Mouse (Mus musculus) spleen, embryonic (tissue): ENCODE results near the gene Gm30083.

Experiments used
- CTCF ChIA-PET: fragments of 350-600 bp; sonication (Branson Sonifier 250); formaldehyde crosslinking; loops from one replicate; lab custom pipeline; 2022; lab: Charles Lee

Gene Gm30083

GRCm38 (mm10) chr14:34015063-34015462 is at the start of gene Gm30083:
Gm30083 (minus strand) TSS chr14:34015182.
- CTCF ChIA-PET: no interaction called here

GRCm38 (mm10) chr14:34052516-34052915 is 37.5 kb upstream of the Gm30083 start, which contains the start of gene Antxrl:
Antxrl (plus strand) TSS chr14:34052707.
- CTCF ChIA-PET: no interaction called here

GRCm38 (mm10) chr14:34050101-34050779 is 35.3 kb upstream of the Gm30083 start:
- CTCF ChIA-PET: no interaction called here

GRCm38 (mm10) chr14:34043341-34043740 is 28.4 kb upstream of the Gm30083 start:
- CTCF ChIA-PET: no interaction called here

GRCm38 (mm10) chr14:34041241-34041640 is 26.3 kb upstream of the Gm30083 start:
- CTCF ChIA-PET: no interaction called here

GRCm38 (mm10) chr14:34033841-34034610 is 19.0 kb upstream of the Gm30083 start:
- CTCF ChIA-PET: no interaction called here

DNA sequence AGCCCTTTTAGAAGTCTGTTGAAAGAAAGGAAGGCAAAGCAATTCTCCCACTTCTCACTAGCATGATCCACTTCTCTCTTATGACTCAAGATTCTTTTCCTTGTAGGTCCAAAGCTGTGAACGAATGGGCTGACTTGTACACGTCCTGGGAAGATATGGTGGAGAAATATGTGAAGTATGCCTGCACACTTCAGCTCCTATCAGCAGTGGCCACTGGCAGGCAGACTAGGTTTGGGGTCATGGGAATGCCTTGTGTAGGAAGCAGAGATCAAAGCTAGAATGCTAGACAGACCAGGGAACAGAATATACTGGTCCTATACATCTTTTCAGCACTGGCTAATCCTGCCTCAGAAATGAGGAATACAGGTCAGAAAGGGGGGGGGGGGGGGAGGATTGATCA is 11.7 kb upstream of the Gm30083 start:
- CTCF ChIA-PET: no interaction called here

- CTCF ChIA-PET: no interaction called here
Observed at GRCm38 (mm10) chr14:34016938-34017337, 2.0 kb upstream of the Gm30083 start.

GRCm38 (mm10) chr14:34016381-34016780 is 1.4 kb upstream of the Gm30083 start, which contains the start of gene Gm5460:
Gm5460 (plus strand) TSS chr14:34016758.
- CTCF ChIA-PET: no interaction called here

- CTCF ChIA-PET: no interaction called here
Observed at GRCm38 (mm10) chr14:34002358-34002757, 12.6 kb downstream of the Gm30083 start.

GRCm38 (mm10) chr14:34001445-34001844 is 13.5 kb downstream of the Gm30083 start:
- CTCF ChIA-PET: no interaction called here

- CTCF ChIA-PET: no interaction called here
Observed at GRCm38 (mm10) chr14:34000076-34000475, 14.9 kb downstream of the Gm30083 start.

- CTCF ChIA-PET: no interaction called here
Observed at GRCm38 (mm10) chr14:33997427-33997826, 17.6 kb downstream of the Gm30083 start.

GRCm38 (mm10) chr14:33993521-33994289 is 21.3 kb downstream of the Gm30083 start:
- CTCF ChIA-PET: no interaction called here

DNA sequence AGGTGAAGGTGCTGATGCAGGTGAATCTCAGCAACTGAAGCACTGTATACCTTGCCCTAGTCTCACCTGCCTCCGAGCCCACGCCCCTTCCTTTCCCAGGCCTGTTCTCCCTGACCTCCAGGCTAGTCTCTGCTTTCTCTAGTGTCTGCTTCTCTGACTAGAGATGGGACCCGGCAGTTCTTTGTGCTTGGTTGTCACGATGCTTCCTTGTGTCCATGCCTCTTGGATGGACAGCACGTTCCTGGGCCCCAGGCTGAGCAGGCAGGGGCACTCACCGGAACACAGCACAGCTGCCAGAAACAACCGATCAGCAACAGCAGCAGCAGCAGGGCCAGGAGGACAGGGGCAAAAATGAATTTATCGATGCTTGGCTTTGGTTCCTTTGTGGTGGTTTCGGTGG is 21.9 kb downstream of the Gm30083 start:
- CTCF ChIA-PET: no interaction called here

DNA sequence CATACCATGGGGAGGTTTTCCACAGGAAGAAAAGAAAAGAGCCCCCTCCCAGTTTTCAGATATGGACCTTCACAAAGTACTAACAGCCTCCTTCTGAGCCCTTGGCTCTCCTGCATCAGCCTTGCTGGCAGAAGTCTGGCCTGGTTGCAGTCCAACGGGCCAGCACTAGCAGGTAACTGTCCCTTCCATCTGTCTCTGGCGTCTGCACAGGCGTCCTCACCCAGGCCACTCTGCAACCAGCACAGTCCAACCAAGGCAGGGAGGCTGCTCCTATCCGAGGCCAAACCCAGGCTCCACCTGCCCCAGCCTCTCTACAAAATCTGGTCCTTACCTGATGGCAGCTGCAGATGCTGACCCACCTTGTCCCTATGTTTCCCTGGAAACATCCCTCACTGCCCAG is 23.0 kb downstream of the Gm30083 start:
- CTCF ChIA-PET: no interaction called here

- CTCF ChIA-PET: no interaction called here
Observed at GRCm38 (mm10) chr14:33989201-33989600, 25.8 kb downstream of the Gm30083 start.

DNA sequence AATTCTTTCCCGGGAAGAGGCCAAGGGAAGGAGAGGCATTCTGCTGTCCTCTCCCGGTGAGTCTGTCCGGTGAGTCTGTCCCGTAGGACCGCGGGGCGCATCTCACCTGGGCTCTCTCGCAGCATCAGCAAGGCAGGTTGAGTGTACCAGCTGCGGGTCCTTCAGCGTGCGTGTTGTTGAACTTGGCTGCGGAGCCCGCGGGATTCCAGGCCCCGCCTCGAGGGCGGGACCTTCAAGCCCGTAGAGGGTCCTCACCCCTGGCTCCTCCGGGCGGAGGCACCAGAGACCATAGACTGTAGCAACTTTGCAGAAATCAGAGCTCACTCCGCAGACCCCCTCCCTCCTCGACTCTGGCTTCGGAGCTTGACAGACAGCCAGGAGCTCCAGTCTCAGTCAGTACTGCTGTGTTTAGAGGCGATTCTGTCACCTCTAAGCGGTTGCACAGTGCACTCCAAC is 36.4 kb downstream of the Gm30083 start, which contains the start of gene Zfp488:
Gene Zfp488 (minus strand): TSS at position 161 of the 456 bp plus-strand sequence.
- CTCF ChIA-PET: no interaction called here

DNA sequence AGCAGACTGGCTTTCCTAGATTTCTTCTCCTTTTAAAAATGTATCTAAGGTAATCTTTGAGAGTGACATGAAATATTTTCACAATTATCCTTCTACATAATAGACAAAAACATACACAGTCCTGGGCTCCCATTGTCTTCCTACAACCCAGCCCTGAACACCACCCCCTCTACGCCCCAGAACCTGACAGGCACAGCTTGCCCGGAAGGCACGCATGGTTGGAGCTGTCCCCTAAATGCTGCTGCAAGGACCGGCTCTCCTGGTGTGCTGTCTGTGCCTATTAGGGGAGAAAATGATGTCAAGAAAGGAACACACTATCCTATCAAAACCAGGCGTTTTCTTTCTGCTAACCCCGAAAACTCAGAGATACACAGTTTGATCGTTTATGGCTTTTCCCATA is 37.2 kb downstream of the Gm30083 start:
- CTCF ChIA-PET: no interaction called here

- CTCF ChIA-PET: no interaction called here
Observed at GRCm38 (mm10) chr14:33974752-33975151, 40.2 kb downstream of the Gm30083 start.

DNA sequence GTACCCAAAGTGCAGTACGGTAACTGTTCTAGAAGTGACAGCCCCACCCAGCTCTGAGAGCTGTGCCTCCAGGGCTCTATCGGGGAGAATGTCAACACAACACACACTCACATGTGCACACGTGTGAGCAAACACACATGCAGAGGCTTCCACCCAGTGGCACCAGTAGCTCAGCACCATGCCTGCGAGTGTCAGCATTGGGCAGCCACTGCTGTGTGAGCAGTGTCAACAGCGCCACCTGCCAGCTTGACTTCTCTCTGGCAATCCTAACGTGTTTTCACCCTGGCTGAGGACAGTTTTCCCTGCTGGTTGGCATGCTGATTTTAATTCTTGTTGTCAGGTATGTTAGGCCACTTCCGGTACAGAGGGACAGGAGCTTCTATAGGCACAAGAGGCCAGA is 42.3 kb downstream of the Gm30083 start:
- CTCF ChIA-PET: no interaction called here

DNA sequence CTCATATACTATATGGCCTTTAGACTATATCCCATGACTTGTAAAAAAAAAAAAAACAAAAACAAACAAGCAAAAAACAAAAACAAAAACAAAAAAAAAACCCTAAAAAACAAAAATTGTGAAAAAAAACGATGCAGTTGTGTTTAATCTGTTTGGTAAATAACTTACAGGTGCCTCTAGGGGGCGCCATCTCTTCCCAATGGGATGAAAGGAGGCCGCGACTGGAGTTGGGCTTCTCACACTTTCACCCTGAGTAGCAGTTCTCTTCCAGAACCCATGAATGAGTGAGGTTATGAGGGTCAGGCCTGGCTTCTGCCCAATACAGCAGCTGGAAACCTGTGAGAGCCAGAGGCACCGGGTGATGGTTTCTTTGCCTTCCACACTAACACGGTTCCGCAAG is 49.3 kb downstream of the Gm30083 start:
- CTCF ChIA-PET: no interaction called here
